9 mouse cellular contexts compared by ENCODE assay signal in genomic region chr3:85185827-85186226, GRCm38 (mm10).
DNase-seq lines count a peak whose midpoint lies in the region; ATAC-seq lines count a peak whose summit lies in the region.
"Had no signal": no experiment of that assay in that cellular context is flagged by ENCODE, and none has a peak within 500 bp of the region (broad histone marks: within the 10 kb centered on the region; RNA-seq: fewer than 3 reads in every experiment).

No protein-coding gene starts in this region.

- no peak for DNase-seq in kidney, postnatal 36 days
- DNase-seq in cerebellum, adult 9-11 months, result peak; percentile 42
- peak; percentile 7 for DNase-seq in forebrain, embryonic 14.5 days (ENCODE audit: low spot score)
- peak; percentile 57 for DNase-seq in neural tube, embryonic 11.5 days (ENCODE audit: low spot score)
- no peak for DNase-seq in layer of hippocampus, adult 9-10 months (ENCODE audit: low spot score)
- DNase-seq in MN1 (ENCODE audit: low spot score), result no peak
- DNase-seq in gastrocnemius, adult 8-10 months (ENCODE audit: low spot score in 2 of 2), result no peak
- DNase-seq: liver, embryonic 13.5 days had no signal

- no peaks in the 10 kb centered on the region for H3K36me3 ChIP-seq in kidney, embryonic 16.5 days (ENCODE audit: insufficient read depth, low read length)
- H3K36me3 ChIP-seq in forebrain, embryonic 14.5 days (ENCODE audit: control insufficient read depth, insufficient read depth, low read length), result no peaks in the 10 kb centered on the region
- H3K36me3 ChIP-seq in neural tube, embryonic 11.5 days (ENCODE audit: control insufficient read depth, insufficient read depth, low read length), result no peaks in the 10 kb centered on the region
- H3K36me3 ChIP-seq: liver, embryonic 13.5 days had no signal

- peaks cover 24% of the 10 kb centered on the region for H3K4me1 ChIP-seq in kidney, embryonic 16.5 days (ENCODE audit: insufficient read depth, low read length)
- H3K4me1 ChIP-seq in forebrain, embryonic 14.5 days (ENCODE audit: control insufficient read depth, insufficient read depth, low read length), result peaks cover 14% of the 10 kb centered on the region
- no peaks in the 10 kb centered on the region; the same call in 1 of the 2 replicates for H3K4me1 ChIP-seq in neural tube, embryonic 11.5 days (ENCODE audit: control insufficient read depth, insufficient read depth, low read length)
- H3K4me1 ChIP-seq: liver, embryonic 13.5 days had no signal

- no peaks in the 10 kb centered on the region for H3K9me3 ChIP-seq in kidney, embryonic 16.5 days (ENCODE audit: low read length)
- H3K9me3 ChIP-seq in forebrain, embryonic 14.5 days (replicated peaks; ENCODE audit: control insufficient read depth, low read length), result no peaks in the 10 kb centered on the region
- no peaks in the 10 kb centered on the region for H3K9me3 ChIP-seq in neural tube, embryonic 11.5 days (ENCODE audit: control insufficient read depth, low read length)
- H3K9me3 ChIP-seq: liver, embryonic 13.5 days had no signal

- WGBS in kidney, embryonic 16.5 days, result 15% methylated on average over 12 of the region's 12 CpGs
- WGBS in forebrain, embryonic 14.5 days, result 10% methylated on average over 12 of the region's 12 CpGs
- WGBS in neural tube, embryonic 11.5 days, result 6% methylated on average over 12 of the region's 12 CpGs

- no peak overlapping the region for H3K9ac ChIP-seq in kidney, embryonic 16.5 days (replicated peaks; ENCODE audit: low read length)
- H3K9ac ChIP-seq in forebrain, embryonic 14.5 days (ENCODE audit: low read length), result peak overlapping the region; percentile 29; the same call in 1 of the 2 replicates
- H3K9ac ChIP-seq in neural tube, embryonic 11.5 days (ENCODE audit: low read length), result no peak overlapping the region
- H3K9ac ChIP-seq: liver, embryonic 13.5 days had no signal

- no peak overlapping the region for H3K27ac ChIP-seq in kidney, embryonic 16.5 days (ENCODE audit: low read length)
- no peak overlapping the region for H3K27ac ChIP-seq in forebrain, embryonic 14.5 days (ENCODE audit: low read depth, low read length)
- no peak overlapping the region for H3K27ac ChIP-seq in neural tube, embryonic 11.5 days (ENCODE audit: low read depth, low read length)
- H3K27ac ChIP-seq: liver, embryonic 13.5 days had no signal

- H3K4me3 ChIP-seq in kidney, embryonic 16.5 days (ENCODE audit: low read length), result no peak overlapping the region
- no peak overlapping the region for H3K4me3 ChIP-seq in forebrain, embryonic 14.5 days (ENCODE audit: low read depth, low read length)
- no peak overlapping the region for H3K4me3 ChIP-seq in neural tube, embryonic 11.5 days (ENCODE audit: low read depth, low read length)
- H3K4me3 ChIP-seq: liver, embryonic 13.5 days had no signal

- peak; percentile 62; the same call in 1 of the 2 replicates for ATAC-seq in kidney, embryonic 16.5 days (ENCODE audit: low FRiP score, low TSS enrichment)
- ATAC-seq in forebrain, embryonic 14.5 days, result 0 out of 2 replicates have a peak, but pooled peaks have one; percentile 18
- ATAC-seq in neural tube, embryonic 11.5 days (ENCODE audit: insufficient read depth, low FRiP score, low TSS enrichment), result no peak

- peaks cover 6% of the 10 kb centered on the region for H3K27me3 ChIP-seq in kidney, embryonic 16.5 days (ENCODE audit: insufficient read depth, low read length)
- no peaks in the 10 kb centered on the region for H3K27me3 ChIP-seq in forebrain, embryonic 14.5 days (replicated peaks; ENCODE audit: control insufficient read depth, insufficient read depth, low read length)
- no peaks in the 10 kb centered on the region for H3K27me3 ChIP-seq in neural tube, embryonic 11.5 days (ENCODE audit: control insufficient read depth, insufficient read depth, low read length)
- H3K27me3 ChIP-seq: liver, embryonic 13.5 days had no signal

- H3K4me2 ChIP-seq in kidney, embryonic 16.5 days (replicated peaks; ENCODE audit: low read depth, low read length), result no peak overlapping the region
- H3K4me2 ChIP-seq in forebrain, embryonic 14.5 days (ENCODE audit: low read length), result no peak overlapping the region
- no peak overlapping the region for H3K4me2 ChIP-seq in neural tube, embryonic 11.5 days (ENCODE audit: low read depth)
- H3K4me2 ChIP-seq: liver, embryonic 13.5 days had no signal

Comparison
In these comparisons a context has a peak if more than half of its experiments do, and no peak if none do; other contexts are left out.
1. DNase-seq: peak in cerebellum, adult 9-11 months (single experiment), forebrain, embryonic 14.5 days (single experiment) and neural tube, embryonic 11.5 days (single experiment); none in kidney, postnatal 36 days (0 of 2), layer of hippocampus, adult 9-10 months (single experiment), MN1 (single experiment) and gastrocnemius, adult 8-10 months (0 of 2).